In the genomic region with DNA sequence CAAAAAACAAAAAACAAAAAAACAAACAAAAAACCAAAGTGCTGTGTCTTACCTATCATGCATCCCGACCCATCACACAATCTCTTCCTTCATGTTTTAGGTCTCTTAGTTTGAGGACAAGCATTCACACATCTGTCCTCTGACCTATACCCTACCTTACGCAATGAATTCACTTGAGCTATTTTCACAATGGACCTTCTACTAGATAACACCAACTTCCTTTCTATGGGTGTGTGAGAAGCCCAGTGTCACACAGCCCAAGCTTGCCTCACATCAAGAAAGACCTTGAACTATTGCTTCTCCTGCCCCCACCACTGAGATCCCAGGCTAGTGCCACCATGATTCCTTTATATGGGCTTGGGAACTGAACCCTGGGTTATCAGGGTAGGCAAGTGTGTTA, we compare ENCODE assay signal across 24 mouse cellular contexts. TPM values are rescaled to one million over a fixed set of nuclear protein-coding genes. Genes with fewer than 3 reads are reported as not detected.
DNase-seq lines count a peak whose midpoint lies in the region; ATAC-seq and TF ChIP-seq lines count a peak whose summit lies in the region.
"Had no signal": no experiment of that assay in that cellular context is flagged by ENCODE, and none has a peak within 500 bp of the region (broad histone marks: within the 10 kb centered on the region; RNA-seq: fewer than 3 reads in every experiment).

No protein-coding gene starts in this region.

- peaks cover 21% of the 10 kb centered on the region for H3K4me1 ChIP-seq in liver, adult 2 months (ENCODE audit: control insufficient read depth, insufficient read depth, low read length)
- H3K4me1 ChIP-seq in liver, embryonic 11.5 days (replicated peaks; ENCODE audit: control insufficient read depth, insufficient read depth, low read length) = peaks cover 56% of the 10 kb centered on the region
- H3K4me1 ChIP-seq in bone marrow, adult 2 months (ENCODE audit: control insufficient read depth, insufficient read depth, low read length) = peaks cover 14% of the 10 kb centered on the region

- ATAC-seq in liver, embryonic 11.5 days (replicated peaks; ENCODE audit: low FRiP score) = no peak
- peak; percentile 32 for ATAC-seq in megakaryocyte progenitor cell, adult 5-6 weeks (replicated peaks; ENCODE audit: poor library complexity)
- ATAC-seq: forebrain, embryonic 13.5 days; midbrain, embryonic 13.5 days had no signal

- H3K36me3 ChIP-seq in liver, adult 2 months (ENCODE audit: control insufficient read depth, insufficient read depth, low read length) = no peaks in the 10 kb centered on the region
- no peaks in the 10 kb centered on the region for H3K36me3 ChIP-seq in liver, embryonic 11.5 days (ENCODE audit: control insufficient read depth, insufficient read depth, low read length)
- H3K36me3 ChIP-seq: heart, embryonic 12.5 days; limb, embryonic 10.5 days; limb, embryonic 15.5 days; midbrain, embryonic 13.5 days had no signal

- peak; percentile 59 for DNase-seq in liver, adult 2 months (ENCODE audit: extremely low read depth, low read depth, low spot score)
- no peak for DNase-seq in liver, embryonic 11.5 days (ENCODE audit: low spot score)
- no peak for DNase-seq in lung, postnatal 4 days
- no peak for DNase-seq in lung, postnatal 10 days
- DNase-seq in kidney, postnatal 36 days = no peak
- DNase-seq: adrenal gland, postnatal 25 days; cerebellum, adult 2 months; cerebellum, postnatal 25 days; gastrocnemius, postnatal 25 days; kidney, adult 11 months; kidney, postnatal 14 days; lung, adult 2 months; lung, postnatal 14 days; retina, postnatal 1 day; right cerebral cortex, postnatal 14 days had no signal

- WGBS in liver, adult 2 months = 71% methylated on average over 2 of the region's 2 CpGs
- WGBS in liver, embryonic 11.5 days = 68% methylated on average over 2 of the region's 2 CpGs
- whole genome bisulfite sequencing in bone marrow, adult 2 months = 42% methylated on average over 2 of the region's 2 CpGs

- no peak for TF ChIP-seq CTCF in liver, adult 2 months (IDR thresholded peaks at IDR 0.05; ENCODE audit: low read depth, low read length)
- TF ChIP-seq CTCF in bone marrow, adult 2 months (IDR thresholded peaks at IDR 0.05; ENCODE audit: control insufficient read depth, insufficient read depth, low read length) = no peak

- no peaks in the 10 kb centered on the region for H3K27me3 ChIP-seq in liver, adult 2 months (ENCODE audit: control insufficient read depth, insufficient read depth, low read length)
- no peaks in the 10 kb centered on the region for H3K27me3 ChIP-seq in liver, embryonic 11.5 days (replicated peaks; ENCODE audit: control insufficient read depth, insufficient read depth, low read length)
- H3K27me3 ChIP-seq: forebrain, embryonic 13.5 days; limb, embryonic 15.5 days; midbrain, embryonic 13.5 days had no signal

- no peak for TF ChIP-seq POLR2A in liver, adult 2 months (IDR thresholded peaks at IDR 0.05; ENCODE audit: extremely low read depth, insufficient read depth, low read length)
- TF ChIP-seq POLR2A in bone marrow, adult 2 months (IDR thresholded peaks at IDR 0.05; ENCODE audit: borderline replicate concordance, control insufficient read depth, low read depth, low read length) = no peak

- no peak overlapping the region for H3K4me2 ChIP-seq in liver, embryonic 11.5 days
- H3K4me2 ChIP-seq: forebrain, embryonic 13.5 days; hindbrain, embryonic 14.5 days; limb, embryonic 15.5 days; midbrain, embryonic 13.5 days had no signal

- no peaks in the 10 kb centered on the region for H3K9me3 ChIP-seq in liver, embryonic 11.5 days (ENCODE audit: control insufficient read depth, low read length)
- H3K9me3 ChIP-seq: forebrain, embryonic 13.5 days; heart, embryonic 12.5 days; limb, embryonic 10.5 days; limb, embryonic 15.5 days; midbrain, embryonic 13.5 days had no signal

- no peak overlapping the region for H3K27ac ChIP-seq in liver, adult 2 months (replicated peaks; ENCODE audit: insufficient read depth, low read depth, low read length)
- no peak overlapping the region for H3K27ac ChIP-seq in liver, embryonic 11.5 days (ENCODE audit: low read depth, low read length)
- H3K27ac ChIP-seq in bone marrow, adult 2 months (ENCODE audit: control insufficient read depth, insufficient read depth, low read depth, low read length, poor library complexity) = peak overlapping the region; percentile 63; the same call in 1 of the 2 replicates
- H3K27ac ChIP-seq: forebrain, embryonic 13.5 days; hindbrain, embryonic 14.5 days; limb, embryonic 10.5 days; midbrain, embryonic 13.5 days had no signal

- no peak overlapping the region for H3K4me3 ChIP-seq in liver, adult 2 months (ENCODE audit: insufficient read depth, low read depth, low read length)
- no peak overlapping the region for H3K4me3 ChIP-seq in liver, embryonic 11.5 days (ENCODE audit: low read depth, low read length)
- no peak overlapping the region for H3K4me3 ChIP-seq in bone marrow, adult 2 months (replicated peaks; ENCODE audit: control insufficient read depth, low read depth, low read length)
- H3K4me3 ChIP-seq: forebrain, embryonic 13.5 days; heart, embryonic 12.5 days; layer of hippocampus, adult 2 months; limb, embryonic 10.5 days; limb, embryonic 15.5 days; midbrain, embryonic 13.5 days had no signal

- peaks cover 8% of the 10 kb centered on the region; the same call in 1 of the 2 replicates for H3K79me2 ChIP-seq in liver, adult 2 months (ENCODE audit: control insufficient read depth, insufficient read depth, low read length)

- no peak overlapping the region for H3K9ac ChIP-seq in liver, adult 2 months (ENCODE audit: low read depth, low read length)
- no peak overlapping the region for H3K9ac ChIP-seq in liver, embryonic 11.5 days (ENCODE audit: low read depth, low read length)
- H3K9ac ChIP-seq: forebrain, embryonic 13.5 days; heart, embryonic 12.5 days; hindbrain, embryonic 14.5 days; limb, embryonic 15.5 days; midbrain, embryonic 13.5 days had no signal

RNA-seq across cellular contexts. Expression of a gene that starts 9.9 kb away (rescaled TPM):
- 17.4 and 19.1 TPM in 2 replicates for total RNA-seq in liver, adult 2 months (2014; rRNA removed)
- 17.9 and 33.7 TPM in 2 replicates for polyA plus RNA-seq in liver, adult 2 months (2012; rRNA removed)
- 111 and 113 TPM in 2 replicates for polyA plus RNA-seq in liver, embryonic 11.5 days (2014; fragmentation: Nextera tagmentation; extraction: Ambion mirVana)
- 60.4 and 90.4 TPM in 2 replicates for polyA plus RNA-seq in bone marrow, adult 2 months (2011; ENCODE audit: insufficient read depth, insufficient read length, low replicate concordance, missing spikeins)
- 41.0 and 50.9 TPM in 2 replicates for total RNA-seq in megakaryocyte progenitor cell, adult 5-6 weeks (2015)
- total RNA-seq in megakaryocyte progenitor cell, adult 5-6 weeks (2017) = 31.0 and 38.7 TPM in 2 replicates
